Mouse (Mus musculus): ENCODE results near the gene Dda1.

- no peak for TF ChIP-seq CTCF (IDR thresholded peaks at IDR 0.05; ENCODE audit: borderline replicate concordance, insufficient read depth, low read depth, low read length)
- TF ChIP-seq POLR2A (IDR thresholded peaks at IDR 0.05; ENCODE audit: borderline replicate concordance, insufficient read depth, low read length), result no peak
Measured at GRCm38 (mm10) chr8:71468001-71468400, 998 bp upstream of the Dda1 start.
